Mouse (Mus musculus) forebrain, embryonic 14.5 days (tissue): ENCODE data around the gene Lurap1l. TPM values are rescaled to one million over a fixed set of nuclear protein-coding genes. Genes with fewer than 3 reads are reported as not detected.

ENCODE experiments used
- ATAC-seq: fragments of 200-750 bp; cut with Nextera tagmentation; 2 replicates; pipeline ENCODE4 v1.8.0; 2017; ENCODE audit warnings: mild to moderate bottlenecking, moderate library complexity
- DNase-seq: peaks from one replicate; pipeline ENCODE4 v3.0.0-alpha.2; 2015; ENCODE audit warnings: low spot score
- H3K27ac ChIP-seq: fragments of 300-500 bp; sonication (generic); 2 replicates; pipeline ENCODE4 v1.5.1; 2014; ENCODE audit warnings: low read depth, mild to moderate bottlenecking, control low read depth, low read length, moderate library complexity
- H3K27me3 ChIP-seq: fragments of 300-500 bp; sonication (generic); replicated peaks from 2 replicates; pipeline ENCODE4 v1.6.1; 2014; ENCODE audit warnings: low read length, control low read depth, mixed read lengths; ENCODE audit not compliant: control insufficient read depth, insufficient read depth
- H3K36me3 ChIP-seq: fragments of 300-500 bp; sonication (generic); 2 replicates; pipeline ENCODE4 v1.6.1; 2014; ENCODE audit warnings: low read length, control low read depth; ENCODE audit not compliant: control insufficient read depth, insufficient read depth
- H3K4me1 ChIP-seq: fragments of 300-500 bp; sonication (generic); 2 replicates; pipeline ENCODE4 v1.6.1; 2014; ENCODE audit warnings: antibody characterized with exemption, low read length, control low read depth; ENCODE audit not compliant: control insufficient read depth, insufficient read depth
- H3K4me2 ChIP-seq: fragments of 300-500 bp; sonication (generic); 2 replicates; pipeline ENCODE4 v1.6.1; 2014; ENCODE audit warnings: mild to moderate bottlenecking, control low read depth, low read length
- H3K4me3 ChIP-seq: fragments of 300-500 bp; sonication (generic); 2 replicates; pipeline ENCODE4 v1.5.1; 2014; ENCODE audit warnings: low read depth, low read length, control low read depth
- H3K9ac ChIP-seq: fragments of 300-500 bp; sonication (generic); 2 replicates; pipeline ENCODE4 v1.6.1; 2014; ENCODE audit warnings: mild to moderate bottlenecking, low read length, control low read depth, moderate library complexity
- H3K9me3 ChIP-seq: fragments of 300-500 bp; sonication (generic); replicated peaks from 2 replicates; pipeline ENCODE4 v1.6.1; 2016; ENCODE audit warnings: low read length, control low read depth, mixed read lengths; ENCODE audit not compliant: control insufficient read depth
- WGBS: fragments of 180-500 bp; shearing (Covaris S2); extraction: QIAGEN DNeasy Blood & Tissue Kit; methylation state at CpG from one replicate; pipeline ENCODE4 v1.1.7; 2014; 5-methylcytosine and 5-hydroxymethylcytosine counted together
- polyA plus RNA-seq: library from polyadenylated mRNA; unstranded; fragments of >200 nt; fragmentation: Nextera tagmentation; extraction: Ambion mirVana; gene quantifications from 2 replicates; pipeline ENCODE4 v1.2.1, GENCODE M21; 2014

The Lurap1l gene
- polyA plus RNA-seq, 1 experiment from 2014 or later = 5.0 TPM

DNA sequence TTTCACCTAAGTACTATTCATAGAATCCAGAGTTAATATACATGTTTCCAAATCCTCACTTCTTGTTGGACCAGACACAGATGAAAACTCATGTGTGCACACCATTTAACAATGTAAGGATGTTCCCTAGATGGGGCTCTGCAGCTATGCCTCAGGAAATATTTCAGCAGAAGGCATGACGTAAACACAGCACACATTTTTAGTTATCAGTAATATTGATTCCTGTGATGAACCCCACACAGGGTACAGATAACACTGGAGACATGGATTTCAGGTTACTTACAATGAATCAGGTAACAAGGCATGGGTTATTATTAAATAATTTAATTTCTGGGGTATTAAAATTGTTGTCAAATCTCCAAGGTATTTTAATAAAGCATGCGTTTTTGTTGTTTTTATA is 12.2 kb downstream of the Lurap1l start:
- 93% methylated on average over 2 of the region's 2 CpGs for WGBS
- Histone ChIP-seq H3K4me2 (no peak overlapping the region), H3K9ac (no peak overlapping the region), H3K27ac (no peak overlapping the region), H3K36me3 (no peaks in the 10 kb centered on the region), H3K9me3 (no peaks in the 10 kb centered on the region), H3K4me3 (no peak overlapping the region), H3K27me3 (no peaks in the 10 kb centered on the region), H3K4me1 (no peaks in the 10 kb centered on the region)
- DNase-seq (no peak), ATAC-seq (no peak)

GRCm38 (mm10) chr4:80924815-80925214 is 14.4 kb downstream of the Lurap1l start:
- WGBS = 78% methylated on average over 4 of the region's 4 CpGs
- no peak overlapping the region for H3K9ac ChIP-seq

GRCm38 (mm10) chr4:80925752-80926519 is 15.5 kb downstream of the Lurap1l start:
- Histone ChIP-seq H3K9ac (no peak overlapping the region), H3K9me3 (no peaks in the 10 kb centered on the region), H3K36me3 (no peaks in the 10 kb centered on the region), H3K4me1 (no peaks in the 10 kb centered on the region), H3K27me3 (no peaks in the 10 kb centered on the region), H3K4me3 (no peak overlapping the region), H3K4me2 (no peak overlapping the region), H3K27ac (no peak overlapping the region)
- peak; percentile 67 for DNase-seq
- 73% methylated on average over 6 of the region's 6 CpGs for WGBS
- ATAC-seq = peak; percentile 72; the same call in 1 of the 2 replicates

More at GRCm38 (mm10) chr4:80924815-80925214, 14.4 kb downstream of the Lurap1l start:
- ATAC-seq = no peak
- Histone ChIP-seq H3K27ac (no peak overlapping the region), H3K36me3 (no peaks in the 10 kb centered on the region), H3K27me3 (no peaks in the 10 kb centered on the region), H3K4me3 (no peak overlapping the region), H3K4me1 (no peaks in the 10 kb centered on the region), H3K4me2 (no peak overlapping the region), H3K9me3 (no peaks in the 10 kb centered on the region)
- DNase-seq = no peak

DNA sequence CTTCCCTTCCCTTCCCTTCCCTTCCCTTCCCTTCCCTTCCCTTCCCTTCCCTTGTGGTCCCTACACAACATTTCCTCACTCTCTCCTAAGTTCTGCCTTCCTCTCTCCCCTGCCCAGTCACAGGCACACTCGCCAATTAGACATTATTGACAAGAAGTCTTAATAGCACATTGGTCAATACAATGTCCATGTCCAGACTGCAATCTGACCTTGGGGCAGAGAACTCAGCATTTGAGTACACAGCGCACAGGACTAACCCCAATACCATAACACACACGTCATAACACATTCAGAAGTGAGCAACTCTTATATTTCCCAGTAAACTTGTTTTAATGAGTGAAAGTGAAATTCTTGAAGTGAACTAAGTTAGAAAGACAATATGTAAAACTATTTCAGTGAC is 24.3 kb downstream of the Lurap1l start:
- Histone ChIP-seq H3K4me1 (no peaks in the 10 kb centered on the region), H3K9me3 (no peaks in the 10 kb centered on the region), H3K27me3 (no peaks in the 10 kb centered on the region), H3K36me3 (no peaks in the 10 kb centered on the region), H3K4me3 (no peak overlapping the region), H3K9ac (no peak overlapping the region), H3K4me2 (no peak overlapping the region), H3K27ac (no peak overlapping the region)
- WGBS = 93% methylated on average over 3 of the region's 3 CpGs
- no peak for ATAC-seq
- no peak for DNase-seq

- no peaks in the 10 kb centered on the region for H3K4me1 ChIP-seq
- H3K27ac ChIP-seq = no peak overlapping the region
- H3K9ac ChIP-seq = no peak overlapping the region
- no peak overlapping the region for H3K4me3 ChIP-seq
- no peaks in the 10 kb centered on the region for H3K27me3 ChIP-seq
- no peaks in the 10 kb centered on the region for H3K9me3 ChIP-seq
- DNase-seq (no peak), ATAC-seq (no peak)
- 79% methylated on average over 2 of the region's 2 CpGs for WGBS
- no peaks in the 10 kb centered on the region for H3K36me3 ChIP-seq
- H3K4me2 ChIP-seq = no peak overlapping the region
These were observed 28.7 kb downstream of the Lurap1l start for GRCm38 (mm10) chr4:80939115-80939514.

DNA sequence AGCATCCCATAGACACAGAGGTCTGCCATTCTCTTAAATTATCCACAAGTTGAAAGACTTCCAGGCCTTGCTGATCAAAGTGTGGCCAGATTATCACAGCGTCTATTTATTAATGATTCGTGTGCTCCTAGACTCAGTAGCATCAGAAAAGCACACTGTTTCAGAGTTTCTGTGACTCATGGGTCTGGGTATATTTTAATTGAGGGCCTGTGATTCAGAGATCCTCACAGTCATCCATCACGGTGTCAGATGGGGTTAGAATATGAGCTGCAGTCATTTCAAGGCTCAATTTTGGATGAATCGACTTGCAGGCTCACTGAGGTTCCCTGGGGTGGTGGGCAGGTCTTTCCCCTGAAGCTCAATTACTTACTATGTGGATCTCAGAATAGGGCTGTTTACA is 30.5 kb downstream of the Lurap1l start:
- ATAC-seq = no peak
- Histone ChIP-seq H3K36me3 (no peaks in the 10 kb centered on the region), H3K4me1 (no peaks in the 10 kb centered on the region), H3K4me3 (no peak overlapping the region), H3K4me2 (no peak overlapping the region), H3K27me3 (no peaks in the 10 kb centered on the region), H3K9ac (no peak overlapping the region), H3K9me3 (no peaks in the 10 kb centered on the region), H3K27ac (no peak overlapping the region)
- 72% methylated on average over 4 of the region's 4 CpGs for WGBS
- DNase-seq = no peak

DNA sequence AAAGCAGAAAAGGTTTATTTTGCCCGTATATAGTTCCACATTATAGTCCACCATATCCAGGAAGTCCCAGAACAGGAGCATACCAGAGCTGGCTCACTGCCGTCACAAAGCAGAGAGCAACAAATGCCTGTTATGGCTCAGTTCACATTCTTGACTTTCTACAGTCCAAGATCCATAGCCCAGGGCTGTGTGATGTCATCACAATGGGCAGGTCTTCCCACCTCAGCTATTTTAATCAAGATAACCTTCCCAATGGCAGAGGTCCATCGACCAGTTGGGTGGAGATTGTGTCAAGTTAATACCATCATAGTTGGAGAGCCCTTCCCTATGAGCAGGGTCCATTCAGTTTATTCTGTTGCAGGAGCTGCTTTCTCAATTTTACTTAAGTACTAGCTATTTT is 31.5 kb downstream of the Lurap1l start:
- ATAC-seq (no peak), DNase-seq (no peak)
- WGBS = 87% methylated on average over 3 of the region's 3 CpGs

DNA sequence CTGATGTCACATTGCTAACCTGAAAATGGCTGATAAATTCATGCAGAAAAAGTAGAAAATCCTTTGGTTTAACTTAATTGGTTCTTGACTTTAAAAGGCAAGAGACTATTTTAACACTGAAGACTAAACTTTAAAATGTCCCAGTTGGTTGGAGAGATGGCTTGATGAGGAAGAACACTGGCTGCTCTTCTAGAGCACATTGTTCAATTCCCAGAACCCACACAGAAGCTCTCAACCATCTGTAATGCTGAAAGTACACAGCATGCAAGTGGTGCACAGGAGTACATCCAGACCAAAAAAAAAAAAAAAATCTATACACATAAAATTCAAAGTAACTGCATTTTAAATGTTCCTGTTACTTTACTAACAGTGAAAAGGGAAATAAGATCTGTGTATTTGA is 34.2 kb downstream of the Lurap1l start:
- no peaks in the 10 kb centered on the region for H3K9me3 ChIP-seq
- H3K4me3 ChIP-seq = no peak overlapping the region
- no peak overlapping the region for H3K9ac ChIP-seq
- H3K4me2 ChIP-seq = no peak overlapping the region
- H3K4me1 ChIP-seq = no peaks in the 10 kb centered on the region
- DNase-seq (no peak), ATAC-seq (no peak)
- H3K36me3 ChIP-seq = no peaks in the 10 kb centered on the region
- H3K27ac ChIP-seq = no peak overlapping the region
- no peaks in the 10 kb centered on the region for H3K27me3 ChIP-seq

More for the DNA sequence above, 31.5 kb downstream of the Lurap1l start:
- H3K36me3 ChIP-seq = no peaks in the 10 kb centered on the region
- H3K4me3 ChIP-seq = no peak overlapping the region
- no peaks in the 10 kb centered on the region for H3K9me3 ChIP-seq
- H3K27ac ChIP-seq = no peak overlapping the region
- H3K4me2 ChIP-seq = no peak overlapping the region
- no peaks in the 10 kb centered on the region for H3K27me3 ChIP-seq
- no peak overlapping the region for H3K9ac ChIP-seq
- H3K4me1 ChIP-seq = no peaks in the 10 kb centered on the region

- Histone ChIP-seq H3K9ac (no peak overlapping the region), H3K36me3 (no peaks in the 10 kb centered on the region), H3K27me3 (no peaks in the 10 kb centered on the region), H3K27ac (no peak overlapping the region), H3K4me3 (no peak overlapping the region), H3K9me3 (no peaks in the 10 kb centered on the region), H3K4me1 (no peaks in the 10 kb centered on the region), H3K4me2 (no peak overlapping the region)
- ATAC-seq = no peak
- no peak for DNase-seq
These were observed 38.7 kb downstream of the Lurap1l start for GRCm38 (mm10) chr4:80949110-80949509.
